Mouse (Mus musculus) erythroblast, adult 5-6 weeks (primary cell): ENCODE measurements at regions not wholly inside any gene's neighbourhood (a gene's known extent, or its start where the extent isn't known, plus 50 kb on each side); places are given as distances from the start of the nearest gene placed in this dataset.

Experiments used
- ATAC-seq: replicated peaks from 2 replicates; pipeline ENCODE4 v1.8.0; 2016; ENCODE audit warnings: moderate number of reproducible peaks, mild to moderate bottlenecking, moderate TSS enrichment, inconsistent platforms; ENCODE audit not compliant: poor library complexity, low FRiP score, severe bottlenecking

DNA sequence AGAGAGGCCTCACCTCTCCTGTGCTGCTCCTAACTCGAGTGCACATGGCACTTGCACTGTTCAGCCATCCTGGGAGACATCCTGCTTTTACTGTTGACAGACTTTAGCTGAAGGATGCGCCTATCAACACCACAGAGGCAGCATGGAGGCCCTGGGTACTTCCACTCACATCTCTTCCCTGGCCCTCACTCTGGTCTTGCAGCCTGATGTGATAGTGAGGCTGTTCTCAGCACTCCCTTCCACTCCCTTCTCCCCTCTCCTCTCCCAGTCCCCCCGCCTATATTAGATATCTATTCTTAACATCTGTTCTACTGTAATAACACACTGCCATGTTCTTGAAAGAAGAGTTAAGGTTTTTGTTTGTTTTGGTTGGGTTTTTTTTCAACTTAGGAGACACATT is 50.2 kb upstream of the Bod1 start:
- ATAC-seq = no peak

DNA sequence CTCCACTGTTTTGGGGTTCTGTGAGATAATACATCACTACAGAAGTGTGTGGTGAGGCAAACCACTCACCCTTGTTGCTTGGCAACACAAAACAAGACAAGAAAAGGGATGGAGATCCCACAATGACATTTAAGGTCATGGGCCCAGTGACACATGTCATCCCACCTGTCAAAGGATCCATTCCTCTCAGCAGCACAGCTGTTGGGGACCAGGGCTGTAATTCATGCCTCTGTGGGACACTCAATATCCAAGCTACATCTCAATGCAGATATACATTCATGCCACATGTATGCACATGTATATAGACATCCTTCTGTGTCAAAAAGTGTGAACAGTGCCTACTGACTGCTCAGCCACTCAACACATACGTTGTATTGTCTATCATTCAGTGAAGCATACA is 52.8 kb upstream of the Bod1 start:
- ATAC-seq = no peak

DNA sequence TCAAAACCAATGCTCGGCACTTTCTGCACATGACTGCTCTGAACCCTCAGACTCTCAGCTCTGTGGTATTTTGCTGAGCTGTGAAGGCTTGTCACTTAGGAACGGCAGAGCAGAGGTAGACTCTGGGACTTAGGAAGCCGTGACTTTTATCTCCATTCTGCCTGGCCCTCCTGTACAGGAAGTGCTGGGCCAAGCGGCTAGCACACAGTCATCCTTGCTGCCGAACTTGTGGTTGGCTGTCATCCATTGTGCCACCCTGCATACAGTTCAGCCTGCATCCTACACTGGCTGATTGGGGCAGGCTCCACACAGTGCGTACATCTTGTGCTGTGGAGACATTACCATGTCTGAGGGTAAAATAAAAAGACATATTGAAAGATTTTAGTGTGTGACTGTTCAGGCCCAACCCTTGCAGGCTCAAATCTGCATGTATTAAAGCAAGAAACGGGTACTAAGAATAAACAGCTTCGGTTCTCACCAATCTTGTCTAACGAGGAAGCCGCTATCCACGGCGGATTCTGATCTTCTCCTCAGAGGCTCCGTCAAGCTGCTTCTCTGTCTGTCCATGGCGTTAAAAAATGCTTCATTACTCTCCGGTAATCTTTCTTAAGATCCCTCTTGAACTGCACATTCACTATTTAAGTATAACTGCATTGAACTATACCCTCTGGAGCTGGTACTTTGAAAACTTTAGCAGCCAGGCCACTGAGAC is 54.4 kb upstream of the Bod1 start:
- ATAC-seq = peak; percentile 66

DNA sequence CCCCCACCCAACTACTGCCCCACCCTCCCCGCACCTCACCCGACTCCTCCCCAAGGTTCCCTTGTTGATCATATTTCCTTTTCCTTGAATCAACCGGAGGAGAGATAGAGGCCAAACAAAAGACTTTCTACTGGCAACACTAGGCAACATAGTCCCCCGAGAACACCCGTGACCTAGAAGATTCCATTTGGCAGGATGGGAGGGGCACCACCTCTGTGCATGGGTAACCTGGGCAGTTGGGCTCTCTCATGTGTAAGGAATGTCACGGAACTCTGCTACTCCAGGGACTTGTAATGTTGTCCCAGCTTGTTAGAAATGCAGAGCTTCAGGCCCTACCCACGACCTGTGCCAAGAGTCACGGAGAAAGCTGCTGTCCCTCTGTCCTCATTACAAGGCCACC is 55.6 kb upstream of the Bod1 start:
- ATAC-seq = no peak

DNA sequence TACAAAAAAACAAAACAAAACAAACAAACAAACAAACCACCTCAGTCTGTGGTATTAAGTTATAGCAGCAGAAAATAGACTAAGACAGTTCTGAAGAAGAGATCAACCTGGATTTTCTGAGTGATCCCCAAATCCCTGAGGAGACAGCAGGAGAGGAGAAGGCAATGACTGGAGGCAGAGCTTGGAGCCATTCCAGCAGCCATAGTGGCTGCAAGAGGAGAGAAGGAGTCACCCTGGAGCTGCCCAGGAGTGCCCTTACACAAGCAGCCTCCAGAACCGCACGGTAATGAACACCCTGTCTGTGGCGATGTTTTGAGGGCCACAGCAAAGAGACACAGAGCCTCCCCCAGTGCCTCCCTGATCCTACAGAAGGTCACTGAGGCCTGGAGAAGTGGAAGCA is 58.0 kb upstream of the Bod1 start:
- no peak for ATAC-seq

DNA sequence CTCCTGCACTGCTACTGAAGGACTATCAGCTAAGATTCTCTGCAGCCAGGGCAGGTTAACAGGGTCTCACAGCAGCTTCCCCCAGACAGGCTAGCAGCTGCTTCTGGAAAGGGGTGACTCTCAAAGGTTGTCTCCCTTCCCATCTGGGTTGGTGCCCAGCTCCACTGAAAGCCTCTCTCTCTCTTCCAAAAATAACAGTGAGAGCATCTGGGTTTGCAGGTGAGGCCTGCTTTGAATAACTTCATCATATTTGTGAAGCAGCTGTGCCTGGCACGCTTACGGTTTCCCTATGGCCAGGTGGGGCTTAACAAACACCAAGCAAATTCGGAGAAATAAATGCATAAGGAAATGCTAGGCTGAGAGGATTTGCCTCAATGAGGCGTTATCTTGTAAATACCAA is 58.5 kb upstream of the Bod1 start:
- ATAC-seq = no peak

DNA sequence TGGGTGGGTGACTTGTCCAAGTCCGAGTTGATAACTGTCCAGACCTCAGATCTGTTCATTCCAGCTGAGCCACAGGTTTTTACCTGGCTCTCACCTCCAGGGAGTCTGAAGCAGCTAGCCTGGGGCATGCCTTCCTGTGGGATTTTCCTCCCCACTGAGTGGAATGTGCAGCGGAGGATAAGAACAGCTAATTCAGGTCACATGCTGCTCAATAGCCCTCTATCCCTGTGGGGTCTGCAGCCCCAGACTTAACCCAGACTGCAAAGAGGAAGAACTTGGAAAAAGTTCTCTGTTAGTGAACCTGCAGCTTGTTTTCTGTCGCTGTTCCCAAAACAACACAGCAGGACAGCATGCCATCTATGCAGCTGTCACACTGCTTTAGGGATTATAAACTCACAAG is 59.0 kb upstream of the Bod1 start:
- no peak for ATAC-seq

DNA sequence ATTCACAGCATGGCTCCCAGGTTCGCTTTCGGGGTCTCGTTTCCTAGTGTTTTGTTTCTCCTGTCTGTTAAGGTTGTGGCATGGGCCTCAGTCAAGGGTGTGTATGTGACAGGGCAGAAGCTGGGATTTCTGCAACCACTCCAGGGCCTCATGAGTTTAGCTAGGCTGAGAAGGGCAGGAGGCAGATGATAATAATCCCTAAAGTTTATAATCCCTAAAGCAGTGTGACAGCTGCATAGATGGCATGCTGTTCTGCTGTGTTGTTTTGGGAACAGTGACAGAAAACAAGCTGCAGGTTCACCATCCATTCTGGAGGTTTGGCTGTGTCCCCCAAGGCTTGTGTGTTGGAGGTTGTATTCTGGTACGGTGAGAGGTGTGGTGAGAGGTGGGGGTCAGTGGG is 59.8 kb upstream of the Bod1 start:
- no peak for ATAC-seq

DNA sequence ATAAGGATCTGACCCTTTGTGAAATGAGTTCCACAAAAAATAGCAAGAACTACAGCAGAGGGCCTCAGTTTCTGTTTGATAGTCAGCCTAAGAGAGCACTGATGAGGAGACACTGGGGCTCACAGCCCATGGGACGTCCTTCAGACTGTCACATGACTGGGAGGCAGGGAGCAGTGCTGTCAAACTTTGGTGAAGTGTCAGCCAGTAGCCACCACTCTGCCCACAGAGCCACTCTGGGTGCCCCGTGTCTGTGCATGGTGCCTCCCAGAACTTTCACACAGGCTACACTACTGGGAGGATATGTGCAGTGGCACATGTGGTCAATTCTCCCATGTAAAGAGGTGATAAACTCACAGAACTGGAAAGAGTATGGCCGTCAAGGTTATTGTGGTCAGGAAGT is 60.7 kb upstream of the Bod1 start:
- no peak for ATAC-seq

DNA sequence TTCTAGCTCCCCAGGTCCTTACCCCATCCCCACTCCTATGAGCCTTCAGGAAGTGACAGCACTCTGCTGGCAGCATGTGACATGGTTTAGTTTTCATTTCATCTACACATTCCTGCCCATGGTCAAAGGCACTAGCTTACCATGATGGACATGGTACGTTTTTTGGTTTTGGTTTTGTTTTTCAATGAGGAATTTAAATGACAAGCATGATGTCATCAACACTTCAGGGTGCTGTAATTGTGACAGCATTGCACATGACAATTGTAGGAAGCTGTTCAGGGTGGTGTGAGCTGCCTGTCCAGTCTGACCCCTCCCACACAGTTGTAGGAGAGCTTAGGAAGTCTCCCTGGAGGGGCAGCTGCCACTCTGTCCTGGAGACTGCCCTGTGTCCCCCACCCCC is 61.3 kb upstream of the Bod1 start:
- ATAC-seq = no peak

DNA sequence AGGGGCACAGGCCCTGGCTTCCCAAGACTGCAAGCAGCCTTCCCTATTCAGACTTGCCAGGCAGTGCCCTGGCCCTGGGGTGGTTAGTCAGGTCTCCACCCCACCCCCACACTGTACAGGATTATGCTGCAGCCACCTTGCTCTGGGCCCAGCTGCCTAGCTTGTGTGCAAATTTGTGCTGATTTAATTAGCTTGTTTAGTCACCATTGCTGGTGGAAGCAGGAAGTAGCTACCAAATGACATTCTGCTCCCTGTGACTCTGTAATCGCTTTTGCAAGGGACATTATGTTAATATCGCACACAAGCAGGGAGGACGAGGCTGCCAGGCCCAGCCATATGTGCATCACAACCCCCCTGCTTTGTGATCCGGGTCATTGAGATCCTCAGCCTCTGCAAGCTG is 62.4 kb upstream of the Bod1 start:
- ATAC-seq = no peak

DNA sequence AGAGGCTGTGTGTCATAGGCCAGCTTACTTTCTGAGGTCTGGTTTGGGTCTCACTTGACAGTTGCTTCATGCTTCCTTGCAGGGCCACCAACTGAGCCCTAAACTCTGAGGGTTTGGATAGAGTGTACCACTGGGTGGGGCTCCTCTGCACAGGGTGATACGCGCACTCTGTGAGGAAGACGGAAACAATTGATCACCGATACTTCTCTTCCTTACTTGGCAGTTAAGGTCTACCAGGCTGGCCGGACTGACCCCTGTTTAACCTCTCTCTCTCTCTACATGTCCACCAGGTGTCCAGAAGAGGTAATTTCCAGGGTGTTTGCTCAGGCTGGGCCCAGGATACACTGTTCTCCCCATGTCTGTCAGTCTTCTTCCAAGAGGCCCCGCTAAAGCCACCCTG is 63.6 kb upstream of the Bod1 start:
- ATAC-seq = no peak

DNA sequence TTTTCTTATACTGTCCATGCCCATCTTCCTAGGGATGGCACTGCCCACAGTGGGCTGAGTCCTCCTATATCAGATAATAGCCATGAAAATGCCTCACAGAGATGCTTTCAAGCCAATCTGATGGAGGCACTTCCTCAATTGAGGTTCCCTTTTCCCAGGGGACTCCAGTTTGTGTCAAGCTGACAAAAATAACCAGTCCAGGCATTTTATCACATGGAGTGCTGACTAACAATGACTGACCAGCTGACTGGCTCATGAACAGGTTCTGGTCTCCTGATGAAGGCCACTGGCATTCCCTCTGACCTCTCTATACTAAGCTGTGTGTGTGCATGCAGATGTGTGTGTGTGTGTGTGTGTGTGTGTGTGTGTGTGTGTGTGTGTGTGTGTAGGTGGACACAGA is 64.4 kb upstream of the Bod1 start:
- no peak for ATAC-seq

DNA sequence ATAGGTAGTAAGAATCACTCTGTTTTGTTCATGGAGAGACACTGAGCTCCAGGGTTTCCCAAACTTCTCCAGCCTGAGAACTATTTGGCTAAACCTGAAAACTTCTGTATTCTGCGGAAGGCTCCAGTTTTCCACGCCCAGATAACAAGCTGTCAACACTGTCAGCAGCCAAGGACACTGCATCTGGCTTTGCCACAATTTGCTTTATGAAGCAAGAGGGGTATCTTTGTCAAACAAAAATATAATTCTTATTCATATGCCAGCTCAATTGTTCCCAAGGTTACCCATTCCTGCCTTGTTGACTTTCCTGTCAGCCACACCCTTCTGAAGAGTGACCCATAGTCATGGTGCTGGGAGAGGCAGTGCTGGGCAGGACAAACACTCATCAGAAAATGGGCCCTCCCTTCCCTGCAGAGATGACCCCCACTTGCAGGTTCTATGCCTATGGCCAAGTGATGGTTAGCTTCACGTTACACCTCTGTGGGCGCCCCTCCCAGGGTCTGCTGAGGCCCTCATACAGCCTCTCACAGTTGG is 64.9 kb upstream of the Bod1 start:
- no peak for ATAC-seq

DNA sequence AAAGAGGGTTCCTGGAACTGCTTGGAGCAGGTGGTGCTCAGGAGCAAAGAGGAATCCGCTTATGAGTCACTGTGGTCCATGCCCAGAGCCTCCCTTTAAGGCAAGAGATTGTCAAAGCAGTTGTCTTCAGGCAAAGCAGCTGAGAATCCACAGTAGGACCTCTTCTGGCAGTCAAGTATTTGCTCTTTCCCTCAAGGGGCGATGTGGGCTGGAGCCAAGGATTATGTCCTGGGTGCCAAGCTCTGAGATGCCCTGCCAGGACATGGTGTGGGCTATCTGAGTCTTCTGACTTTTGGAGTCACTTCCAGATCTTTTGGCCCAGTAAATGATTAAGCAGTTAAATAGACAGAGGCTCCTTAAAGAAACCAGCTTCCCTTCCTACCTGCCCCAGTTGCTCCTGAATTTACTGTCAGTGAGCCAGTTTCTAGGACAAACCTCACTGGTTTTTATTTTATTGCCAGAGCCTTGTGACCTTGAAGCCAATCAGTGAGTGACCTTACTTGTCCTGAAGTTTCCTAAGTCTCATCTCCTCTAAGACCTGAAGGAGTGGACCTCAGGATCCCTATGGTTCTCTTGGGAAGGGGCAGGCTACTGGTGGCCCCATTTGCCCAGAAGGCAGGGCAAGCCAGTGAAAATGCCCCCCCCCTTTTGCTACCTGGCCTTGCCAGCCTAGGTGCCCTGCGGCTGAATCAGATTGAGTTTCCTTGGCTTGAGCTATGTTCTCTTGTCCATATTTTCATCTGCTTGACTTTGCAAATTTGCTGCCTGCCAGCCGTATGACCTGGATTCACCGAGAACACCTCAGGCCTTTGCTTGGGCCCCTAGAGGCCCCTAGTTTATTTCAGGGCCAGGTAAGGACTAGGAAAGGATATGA is 66.7 kb upstream of the Bod1 start:
- no peak for ATAC-seq

DNA sequence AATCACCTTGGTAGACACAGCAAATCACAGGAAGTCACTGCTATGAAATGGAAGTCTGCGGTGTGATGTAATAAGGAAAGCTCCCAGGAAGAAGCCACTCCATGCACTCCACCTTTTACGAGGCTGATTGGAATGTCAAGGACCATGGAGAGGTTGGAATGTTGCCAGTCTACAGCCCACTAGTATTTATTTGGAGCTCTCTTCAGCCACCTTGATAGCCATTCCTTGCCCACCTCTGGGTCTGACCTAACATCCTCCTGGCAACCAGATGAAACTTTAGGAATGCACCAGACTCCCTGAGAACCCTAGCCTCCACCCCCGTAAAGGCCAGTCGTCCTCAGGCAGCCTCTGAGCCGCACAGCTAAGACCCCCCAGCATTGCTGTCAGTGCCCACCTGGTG is 68.7 kb upstream of the Bod1 start:
- ATAC-seq = no peak

DNA sequence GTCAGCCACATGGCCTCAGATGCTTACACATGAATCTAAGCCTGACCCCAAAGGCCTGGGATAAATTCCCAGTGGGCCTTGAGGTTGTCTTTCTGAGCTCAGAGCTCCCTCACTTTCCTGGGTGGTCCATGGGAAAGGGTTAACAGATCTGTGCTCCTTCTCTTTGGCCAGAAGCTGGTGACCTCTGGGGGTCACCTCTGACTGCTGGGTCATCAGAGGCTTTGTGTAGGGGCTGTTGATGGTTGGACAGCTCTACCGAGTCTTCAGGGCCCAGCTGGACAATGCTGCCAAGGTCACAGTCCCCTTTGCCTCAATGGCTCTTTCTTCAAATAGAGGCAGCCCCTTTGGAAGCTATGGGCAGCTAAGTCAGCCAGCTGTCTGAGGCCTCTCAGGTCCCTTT is 70.5 kb upstream of the Bod1 start:
- no peak for ATAC-seq

DNA sequence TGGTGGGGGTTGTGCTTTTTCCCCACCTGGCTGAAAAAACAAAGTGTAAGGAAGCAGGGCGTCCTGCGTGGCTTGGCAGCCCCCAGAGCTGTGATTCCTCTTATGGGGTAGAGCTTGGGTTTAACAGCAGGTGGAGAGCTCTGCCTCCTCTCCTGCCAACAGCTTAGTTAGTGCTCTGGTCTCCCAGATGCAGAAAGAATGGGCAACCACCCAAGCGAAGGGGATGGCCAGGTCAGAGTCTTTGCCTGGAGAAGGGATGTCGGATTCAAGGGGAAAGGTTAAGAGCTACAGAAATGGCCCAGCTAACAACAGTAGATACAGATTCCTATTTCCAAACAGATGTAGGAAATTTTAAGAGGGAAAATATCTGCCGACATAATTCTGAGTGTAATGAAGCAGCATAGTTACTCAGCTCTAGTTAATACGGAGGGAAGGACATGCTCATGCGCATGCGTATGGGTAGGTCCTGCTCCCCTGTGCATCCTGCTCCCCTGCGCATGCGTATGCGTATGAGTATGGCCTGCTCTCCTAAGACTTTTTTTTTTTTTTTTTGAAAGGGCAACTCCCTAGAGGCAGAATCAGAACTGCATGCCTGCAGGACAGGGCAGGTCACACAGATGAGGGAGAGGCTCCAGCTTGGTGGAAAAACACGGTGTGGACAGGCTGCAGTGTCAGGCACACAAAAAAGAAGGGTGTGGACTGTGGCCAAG is 72.5 kb upstream of the Bod1 start:
- no peak for ATAC-seq

DNA sequence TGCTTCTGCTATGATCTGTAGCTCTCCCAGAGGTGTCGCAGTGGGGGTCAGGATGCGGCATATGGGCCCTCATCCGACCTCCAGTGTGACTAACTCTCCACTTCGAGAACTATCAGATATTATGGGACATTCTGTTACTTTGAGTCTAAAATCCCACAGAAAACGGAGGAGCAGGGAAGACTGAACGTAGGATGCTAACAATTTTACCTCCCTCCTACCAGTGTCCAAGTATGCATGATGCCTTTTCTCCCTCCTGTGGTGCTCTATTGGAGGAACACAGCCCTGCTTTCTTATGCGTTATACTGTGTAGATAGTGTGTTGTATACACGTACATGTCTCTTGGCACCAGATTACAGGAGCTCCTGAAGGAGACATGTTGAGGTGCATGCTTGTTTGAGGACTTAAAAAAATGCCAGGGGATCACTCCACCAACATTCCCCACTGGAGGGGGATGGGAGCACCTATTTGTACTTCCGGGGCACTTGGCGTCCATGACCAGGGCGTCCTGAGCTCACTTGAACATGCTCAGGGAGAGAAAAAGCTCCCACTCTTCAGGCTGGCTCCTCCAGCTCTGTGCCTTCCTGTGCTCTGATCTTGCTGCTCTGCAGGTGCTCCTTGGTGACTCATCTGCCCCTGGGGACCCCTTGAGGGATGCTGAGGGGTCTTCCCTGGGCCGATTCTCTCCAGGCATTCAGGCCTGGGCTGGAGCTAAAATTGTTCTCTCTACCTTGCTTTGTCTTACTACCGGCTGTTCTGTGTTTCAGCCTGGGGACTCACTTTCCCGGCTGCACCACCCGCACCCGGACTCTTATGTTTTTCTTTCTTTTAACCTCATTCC is 73.6 kb upstream of the Bod1 start:
- no peak for ATAC-seq

DNA sequence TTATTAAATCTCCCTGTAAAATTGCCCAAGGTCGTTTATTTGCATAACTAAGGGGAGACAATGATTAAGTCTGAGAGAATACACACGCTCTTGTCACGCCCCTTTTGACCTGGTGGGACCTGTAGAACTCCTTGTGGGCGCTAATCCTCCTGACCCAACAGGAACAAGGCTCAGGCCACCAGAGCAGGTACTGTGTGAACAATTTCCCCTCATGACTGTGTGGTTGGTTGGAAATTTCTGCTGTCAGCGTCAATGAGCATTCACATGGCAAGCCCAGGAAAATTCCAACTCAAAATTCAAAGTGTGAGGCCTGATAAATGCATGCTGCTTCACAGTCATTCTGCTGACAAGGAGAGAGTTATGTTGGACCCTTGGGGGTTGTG is 74.2 kb upstream of the Bod1 start:
- ATAC-seq = no peak
